Mouse (Mus musculus): ENCODE measurements around the gene Tppp2. TPM values are rescaled to one million over a fixed set of nuclear protein-coding genes. Genes with fewer than 3 reads are reported as not detected.

Gene Tppp2
- total and polyA plus RNA-seq, 3 experiments = not detected

DNA sequence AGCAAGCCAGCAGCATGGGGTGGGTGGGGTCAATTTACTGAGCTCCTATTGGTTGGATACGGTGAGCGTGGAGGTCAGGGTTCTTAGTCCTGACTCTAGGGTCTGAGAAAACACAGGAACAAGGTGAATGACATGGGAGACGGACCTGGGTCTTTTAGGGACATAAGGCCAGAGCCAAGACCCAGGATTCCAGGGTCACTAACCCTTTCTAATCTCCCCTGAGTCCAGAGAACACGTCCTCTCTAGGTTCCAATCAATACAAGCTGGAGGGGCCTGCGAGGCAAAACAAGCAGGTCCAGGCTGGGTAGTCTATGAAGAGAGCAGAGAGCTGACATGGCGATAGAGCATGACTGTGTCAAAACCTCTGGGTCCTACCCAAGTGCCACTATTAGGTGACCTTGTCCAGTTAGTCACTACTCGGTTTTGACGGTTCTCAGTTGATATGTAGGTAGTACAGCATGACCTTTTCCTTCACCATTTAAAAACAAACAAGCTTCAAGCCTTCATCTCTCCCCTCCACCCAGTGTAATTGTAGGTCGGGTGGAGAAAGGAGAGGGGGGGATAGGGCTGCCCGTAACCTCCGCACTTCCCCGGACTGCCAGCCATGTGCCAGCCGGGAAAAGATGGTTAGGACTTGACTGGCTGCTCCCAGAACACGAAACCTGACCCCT lies 5.7 kb upstream of the Tppp2 start:
- no peak for DNase-seq (ENCODE audit: extremely low read depth)
- in situ Hi-C loops (cut with MboI; ENCODE audit: low pct_ligation_motif_present, low pct_unique_long_range_greater_than_20kb, low sequenced_read_pairs) (loop anchor here (25.0 kb wide), 1 partner anchor 425 kb away; the partner anchor contains the start of gene Sall2), dilution Hi-C loops (cut with MboI; ENCODE audit: extremely low pct_ligation_motif_present, extremely low pct_unique_long_range_greater_than_20kb, low sequenced_read_pairs) (no loop called here)
- TF ChIP-seq POLR2A (IDR thresholded peaks at IDR 0.05; ENCODE audit: low read depth, low read length) (no peak), PAX5 (IDR thresholded peaks at IDR 0.05; ENCODE audit: low read length) (no peak), ETS1 (conservative IDR thresholded peaks at IDR 0.05; ENCODE audit: low read depth, low read length) (no peak), UBTF (IDR thresholded peaks at IDR 0.05; ENCODE audit: low read depth, low read length) (no peak), TCF12 (IDR thresholded peaks at IDR 0.05; ENCODE audit: low read depth, low read length) (no peak), KAT2A (IDR thresholded peaks at IDR 0.05; ENCODE audit: insufficient replicate concordance, low read length) (no peak)
- no peak overlapping the region for H3K27ac ChIP-seq (ENCODE audit: insufficient read depth, low read depth)
- H3K9ac ChIP-seq (ENCODE audit: insufficient read depth, low read depth) = no peak overlapping the region
- H3K79me2 ChIP-seq (replicated peaks; ENCODE audit: control insufficient read depth, extremely low read depth, insufficient read depth, poor library complexity, severe bottlenecking) = no peaks in the 10 kb centered on the region
- H3K9me3 ChIP-seq (replicated peaks; ENCODE audit: low read length) = no peaks in the 10 kb centered on the region
- peaks cover 10% of the 10 kb centered on the region for H3K27me3 ChIP-seq (replicated peaks)
- H3K4me1 ChIP-seq (ENCODE audit: control insufficient read depth in 1 of 2, insufficient read depth in 2 of 2) = peaks cover 9 to 22% of the 10 kb centered on the region in 2 experiments
- H3K4me3 ChIP-seq (replicated peaks in 1 of 3; ENCODE audit: low read depth in 2 of 3, low read length in 2 of 3, poor library complexity in 1 of 3) = peak overlapping the region in 1 of 3 experiments; percentile 27
- no peaks in the 10 kb centered on the region for H3K36me3 ChIP-seq (replicated peaks in 1 of 2; ENCODE audit: control insufficient read depth in 1 of 2, insufficient read depth in 1 of 2, low read length in 1 of 2)
- H3K4me2 ChIP-seq (ENCODE audit: insufficient read depth, low read depth, poor library complexity, severe bottlenecking) = peak overlapping the region; percentile 57

DNA sequence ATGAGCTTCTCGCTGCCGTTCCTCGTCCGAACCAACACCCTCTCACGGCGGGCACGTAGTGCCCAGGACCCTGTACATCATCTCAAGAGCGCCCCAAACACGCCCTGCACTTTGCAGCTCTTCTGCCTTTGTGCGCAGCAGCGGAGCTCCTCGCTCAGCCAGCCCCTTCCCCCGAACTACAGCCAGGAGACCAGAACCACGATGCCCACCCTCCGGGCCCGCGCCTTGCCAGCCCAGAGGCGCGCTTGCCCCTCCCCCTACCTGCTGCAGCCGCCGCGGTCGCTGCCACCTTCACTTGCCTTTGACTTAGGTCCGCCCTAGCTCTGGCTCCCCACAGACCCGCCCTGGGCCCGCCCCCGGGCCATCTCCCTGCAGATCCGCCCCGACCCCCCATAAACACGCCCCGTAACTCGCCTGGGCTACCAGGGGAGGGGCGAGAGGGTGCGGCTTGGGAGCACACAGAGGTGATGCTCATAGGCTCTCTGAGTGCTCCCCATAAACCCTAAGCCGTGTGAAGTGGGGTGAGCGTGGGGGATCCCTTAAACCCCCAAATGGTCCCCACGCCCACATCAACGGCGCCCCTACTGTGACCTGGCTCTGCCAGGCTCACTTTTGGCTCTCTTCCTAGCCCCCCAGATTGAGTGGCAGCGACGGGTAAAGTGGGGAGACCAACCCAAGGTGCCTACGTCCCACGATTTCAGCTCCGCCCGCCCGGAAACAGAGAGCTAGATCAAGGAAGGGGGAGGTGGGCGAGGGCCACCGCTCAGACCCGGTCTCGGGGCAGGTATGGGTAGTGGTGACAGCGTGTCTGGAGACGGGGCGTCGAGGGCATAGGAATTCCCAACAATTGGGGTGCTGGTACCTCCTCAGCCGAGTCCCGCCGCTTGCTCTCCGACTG lies 4.9 kb upstream of the Tppp2 start:
- no peak overlapping the region for H3K27ac ChIP-seq (ENCODE audit: insufficient read depth, low read depth)
- dilution Hi-C loops (cut with MboI; ENCODE audit: extremely low pct_ligation_motif_present, extremely low pct_unique_long_range_greater_than_20kb, low sequenced_read_pairs) = no loop called here
- no peak overlapping the region for H3K9ac ChIP-seq (ENCODE audit: insufficient read depth, low read depth)

More for the DNA sequence above, 4.9 kb upstream of the Tppp2 start:
- Histone ChIP-seq H3K79me2 (replicated peaks; ENCODE audit: control insufficient read depth, extremely low read depth, insufficient read depth, poor library complexity, severe bottlenecking) (no peaks in the 10 kb centered on the region), H3K36me3 (replicated peaks in 1 of 2; ENCODE audit: control insufficient read depth in 1 of 2, insufficient read depth in 1 of 2, low read length in 1 of 2) (no peaks in the 10 kb centered on the region), H3K4me1 (ENCODE audit: control insufficient read depth in 1 of 2, insufficient read depth in 2 of 2) (peaks cover 9 to 22% of the 10 kb centered on the region in 2 experiments), H3K4me3 (replicated peaks in 1 of 3; ENCODE audit: low read depth in 2 of 3, low read length in 2 of 3, poor library complexity in 1 of 3) (peak overlapping the region; percentile 27 to 30 (median 28)), H3K27me3 (replicated peaks) (peaks cover 10% of the 10 kb centered on the region), H3K9me3 (replicated peaks; ENCODE audit: low read length) (no peaks in the 10 kb centered on the region), H3K4me2 (ENCODE audit: insufficient read depth, low read depth, poor library complexity, severe bottlenecking) (peak overlapping the region; percentile 57)
- TF ChIP-seq POLR2A (IDR thresholded peaks at IDR 0.05; ENCODE audit: low read depth, low read length) (no peak), BHLHE40 (IDR thresholded peaks at IDR 0.05; ENCODE audit: low read depth, low read length) (no peak), MAZ (IDR thresholded peaks at IDR 0.05; ENCODE audit: low read depth, low read length) (no peak), ZMIZ1 (IDR thresholded peaks at IDR 0.05; ENCODE audit: low read depth, low read length) (no peak), CHD1 (IDR thresholded peaks at IDR 0.05; ENCODE audit: low read depth, low read length) (no peak), POLR2AphosphoS2 (IDR thresholded peaks at IDR 0.05; ENCODE audit: low read depth, low read length) (no peak), RAD21 (IDR thresholded peaks at IDR 0.05; ENCODE audit: low read depth, low read length) (no peak), ZC3H11A (IDR thresholded peaks at IDR 0.05; ENCODE audit: low read depth, low read length) (no peak), PAX5 (IDR thresholded peaks at IDR 0.05; ENCODE audit: low read length) (no peak), MAFK (IDR thresholded peaks at IDR 0.05; ENCODE audit: insufficient replicate concordance, low read length) (no peak), MEF2A (IDR thresholded peaks at IDR 0.05; ENCODE audit: borderline replicate concordance, low read depth, low read length) (no peak), GABPA (IDR thresholded peaks at IDR 0.05; ENCODE audit: insufficient replicate concordance, low read depth, low read length) (no peak)
- in situ Hi-C loops (cut with MboI; ENCODE audit: low pct_ligation_motif_present, low pct_unique_long_range_greater_than_20kb, low sequenced_read_pairs) = loop anchor here (25.0 kb wide), 1 partner anchor 424 kb away; the partner anchor contains the start of gene Sall2
- DNase-seq (ENCODE audit: extremely low read depth) = no peak
